Mouse (Mus musculus) heart, postnatal 0 days (tissue): ENCODE data around the gene Kcnj6. TPM values are rescaled to one million over a fixed set of nuclear protein-coding genes. Genes with fewer than 3 reads are reported as not detected.

Experiments used
- ATAC-seq: fragments of 200-750 bp; cut with Nextera tagmentation; 2 replicates; pipeline ENCODE4 v1.8.0; 2017; ENCODE audit warnings: low read depth, moderate number of reproducible peaks, moderate library complexity; ENCODE audit not compliant: insufficient read depth
- DNase-seq: peaks from one replicate; pipeline ENCODE4 v3.0.0-alpha.2; 2016; ENCODE audit warnings: low spot score
- H3K27ac ChIP-seq: fragments of 300-500 bp; sonication (generic); 2 replicates; pipeline ENCODE4 v1.5.1; 2014; ENCODE audit warnings: low read depth, mild to moderate bottlenecking
- H3K27me3 ChIP-seq: fragments of 300-500 bp; sonication (generic); 2 replicates; pipeline ENCODE4 v1.6.1; 2014; ENCODE audit warnings: low read length, mixed read lengths; ENCODE audit not compliant: control insufficient read depth, insufficient read depth
- H3K36me3 ChIP-seq: fragments of 300-500 bp; sonication (generic); replicated peaks from 2 replicates; pipeline ENCODE4 v1.6.1; 2014; ENCODE audit warnings: low read length, mixed read lengths; ENCODE audit not compliant: control insufficient read depth, insufficient read depth
- H3K4me1 ChIP-seq: fragments of 300-500 bp; sonication (generic); 2 replicates; pipeline ENCODE4 v1.6.1; 2014; ENCODE audit warnings: antibody characterized with exemption; ENCODE audit not compliant: control insufficient read depth, insufficient read depth
- H3K4me2 ChIP-seq: fragments of 300-500 bp; sonication (generic); 2 replicates; pipeline ENCODE4 v1.6.1; 2014; ENCODE audit warnings: low read depth, mild to moderate bottlenecking, low read length, moderate library complexity
- H3K4me3 ChIP-seq: fragments of 300-500 bp; sonication (generic); 2 replicates; pipeline ENCODE4 v1.5.1; 2014; ENCODE audit warnings: low read depth, low read length
- H3K9ac ChIP-seq: fragments of 300-500 bp; sonication (generic); replicated peaks from 2 replicates; pipeline ENCODE4 v1.6.1; 2014; ENCODE audit warnings: low read depth, low read length, mixed read lengths
- H3K9me3 ChIP-seq: fragments of 300-500 bp; sonication (generic); replicated peaks from 2 replicates; pipeline ENCODE4 v1.6.1; 2016; ENCODE audit warnings: low read length; ENCODE audit not compliant: control insufficient read depth
- CTCF ChIP-seq: IDR thresholded peaks from 2 replicates; pipeline ENCODE4 v1.5.1; 2016; ENCODE audit warnings: antibody characterized with exemption, control low read depth, low read depth
- EP300 ChIP-seq: IDR thresholded peaks from 2 replicates; pipeline ENCODE4 v1.6.1; 2016; ENCODE audit warnings: antibody characterized with exemption, low read depth
- WGBS: fragments of 180-500 bp; shearing (Covaris S2); extraction: QIAGEN DNeasy Blood & Tissue Kit; methylation state at CpG from one replicate; pipeline ENCODE4 v1.1.7; 2014; 5-methylcytosine and 5-hydroxymethylcytosine counted together
- polyA plus RNA-seq: library from polyadenylated mRNA; unstranded; fragments of >200 nt; fragmentation: Nextera tagmentation; extraction: Ambion mirVana; gene quantifications from 2 replicates; pipeline ENCODE4 v1.2.1, GENCODE M21; 2015
- total RNA-seq: library from RNA; depleted of rRNA; stranded (reverse); fragments of >200 nt; gene quantifications from 2 replicates; pipeline ENCODE4 v1.2.3, GENCODE M21; 2014; ENCODE audit warnings: low replicate concordance; rRNA removed

Gene Kcnj6
- total RNA-seq (not detected in 2 replicates), polyA plus RNA-seq (not detected in 2 replicates)

DNA sequence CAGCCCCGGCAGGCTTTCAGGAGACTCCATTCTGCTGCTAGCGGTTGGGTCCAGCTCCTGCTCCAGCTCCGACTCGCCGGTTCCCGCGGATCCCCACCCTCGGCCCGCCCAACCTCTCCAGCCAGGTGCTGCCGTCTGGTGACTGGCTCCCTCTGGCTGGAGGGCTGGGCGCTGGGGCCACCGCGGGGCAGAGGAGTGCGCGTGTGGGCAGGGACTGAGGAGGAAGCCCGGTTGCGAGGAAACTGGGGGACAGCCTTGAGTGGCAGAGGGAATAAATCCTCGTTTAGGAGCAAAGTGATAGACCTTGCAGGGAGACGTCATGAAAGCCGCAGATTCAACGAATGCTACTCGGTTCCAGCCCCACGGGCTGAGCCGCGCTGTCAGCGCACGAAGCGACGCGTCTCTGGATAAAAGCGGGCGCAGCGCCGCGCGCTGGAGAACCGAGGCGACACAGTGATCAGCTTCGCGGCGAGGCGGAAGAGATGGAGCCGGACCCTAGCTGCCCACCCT is at the start of gene Kcnj6:
Gene Kcnj6 (minus strand): TSS at position 362 of the 510 bp plus-strand sequence.
- no peaks in the 10 kb centered on the region for H3K36me3 ChIP-seq
- H3K9ac ChIP-seq: no peak within 1 kb of the TSS
- H3K4me2 ChIP-seq: no peak within 1 kb of the TSS
- WGBS: 1% methylated on average over 43 of the region's 43 CpGs
- no peak for DNase-seq
- no peak within 1 kb of the TSS for H3K27ac ChIP-seq
- no peaks in the 10 kb centered on the region for H3K9me3 ChIP-seq
- TF ChIP-seq CTCF: no peak
- no peak for TF ChIP-seq EP300
- no peaks in the 10 kb centered on the region for H3K4me1 ChIP-seq
- ATAC-seq: no peak
- H3K27me3 ChIP-seq: peaks cover 31% of the 10 kb centered on the region
- H3K4me3 ChIP-seq: no peak within 1 kb of the TSS

DNA sequence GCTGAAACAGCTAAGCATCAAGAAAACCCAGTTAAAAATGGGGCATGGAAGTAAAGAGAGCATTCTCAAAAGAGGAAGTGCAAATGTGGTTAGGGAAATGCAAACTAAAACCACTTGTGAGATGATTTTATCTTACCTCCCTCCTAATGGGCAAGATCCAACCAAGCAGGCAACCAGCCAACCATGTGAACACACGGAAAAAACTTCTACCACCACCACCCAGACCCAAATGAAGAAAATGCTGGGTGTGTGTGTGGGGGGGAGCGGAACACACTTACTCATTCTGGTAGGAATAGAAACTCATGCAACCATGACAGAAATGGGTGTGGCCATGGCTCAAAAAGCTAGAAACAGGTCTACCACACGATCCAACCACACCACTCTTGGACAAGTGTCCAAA is 12.4 kb upstream of the Kcnj6 start:
- Histone ChIP-seq H3K27ac (no peak overlapping the region), H3K4me3 (no peak overlapping the region), H3K9ac (no peak overlapping the region), H3K36me3 (no peaks in the 10 kb centered on the region), H3K27me3 (no peaks in the 10 kb centered on the region), H3K4me1 (no peaks in the 10 kb centered on the region), H3K4me2 (no peak overlapping the region), H3K9me3 (no peaks in the 10 kb centered on the region)
- no peak for ATAC-seq
- 80% methylated on average over 3 of the region's 3 CpGs for WGBS
- TF ChIP-seq EP300: no peak
- TF ChIP-seq CTCF: no peak
- DNase-seq: no peak

DNA sequence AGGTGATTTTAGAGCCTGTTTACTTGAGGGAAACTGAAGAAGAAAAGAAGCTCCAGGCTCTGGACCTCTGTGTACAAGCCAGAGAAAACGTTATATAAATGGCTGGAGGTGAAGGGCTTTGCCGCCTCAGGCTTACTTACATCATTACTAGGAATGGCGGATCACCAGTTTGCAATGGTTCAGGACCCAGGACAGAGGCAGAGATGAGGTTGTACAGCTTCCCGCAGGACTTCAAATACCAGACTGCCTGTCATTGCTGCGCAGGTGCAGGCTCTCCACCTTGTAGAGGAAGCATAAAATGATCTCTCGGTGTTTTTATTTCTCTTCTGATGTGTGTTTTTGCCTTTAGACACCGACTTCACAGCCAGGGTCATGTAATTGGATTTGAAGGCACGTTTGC is 7.1 kb upstream of the Kcnj6 start:
- Histone ChIP-seq H3K4me3 (no peak overlapping the region), H3K9ac (no peak overlapping the region), H3K9me3 (no peaks in the 10 kb centered on the region), H3K36me3 (no peaks in the 10 kb centered on the region), H3K4me2 (no peak overlapping the region), H3K27ac (no peak overlapping the region), H3K4me1 (no peaks in the 10 kb centered on the region), H3K27me3 (no peaks in the 10 kb centered on the region)
- ATAC-seq (no peak), DNase-seq (no peak)
- WGBS: 24% methylated on average over 8 of the region's 8 CpGs
- TF ChIP-seq EP300: no peak
- no peak for TF ChIP-seq CTCF

DNA sequence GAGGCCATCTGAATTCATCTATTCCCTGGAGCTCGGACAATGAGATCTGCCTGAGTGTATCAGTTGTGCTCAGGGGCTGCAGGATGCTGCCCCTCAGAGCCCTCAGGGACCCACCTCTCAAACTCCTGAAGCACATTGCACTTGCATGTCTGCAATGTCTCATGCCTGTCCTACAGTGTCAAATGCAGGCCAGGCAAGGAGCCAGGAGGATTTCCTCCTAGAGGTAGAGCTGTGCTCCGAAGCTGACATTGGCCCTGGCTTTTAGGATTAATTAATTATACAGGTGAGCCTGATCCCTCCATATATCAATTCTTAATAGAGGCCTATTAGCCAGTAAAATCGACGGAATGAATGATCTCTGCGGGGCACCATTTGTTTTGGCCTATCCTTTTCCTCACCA is 2.0 kb upstream of the Kcnj6 start:
- TF ChIP-seq CTCF: no peak
- no peak for TF ChIP-seq EP300
- H3K9ac ChIP-seq: no peak overlapping the region
- no peak for ATAC-seq
- no peak overlapping the region for H3K4me2 ChIP-seq
- H3K27me3 ChIP-seq: peaks cover 31% of the 10 kb centered on the region
- H3K4me1 ChIP-seq: no peaks in the 10 kb centered on the region
- no peaks in the 10 kb centered on the region for H3K36me3 ChIP-seq
- H3K27ac ChIP-seq: no peak overlapping the region
- no peak overlapping the region for H3K4me3 ChIP-seq
- no peaks in the 10 kb centered on the region for H3K9me3 ChIP-seq
- whole genome bisulfite sequencing: 58% methylated on average over 5 of the region's 5 CpGs
- DNase-seq: no peak

DNA sequence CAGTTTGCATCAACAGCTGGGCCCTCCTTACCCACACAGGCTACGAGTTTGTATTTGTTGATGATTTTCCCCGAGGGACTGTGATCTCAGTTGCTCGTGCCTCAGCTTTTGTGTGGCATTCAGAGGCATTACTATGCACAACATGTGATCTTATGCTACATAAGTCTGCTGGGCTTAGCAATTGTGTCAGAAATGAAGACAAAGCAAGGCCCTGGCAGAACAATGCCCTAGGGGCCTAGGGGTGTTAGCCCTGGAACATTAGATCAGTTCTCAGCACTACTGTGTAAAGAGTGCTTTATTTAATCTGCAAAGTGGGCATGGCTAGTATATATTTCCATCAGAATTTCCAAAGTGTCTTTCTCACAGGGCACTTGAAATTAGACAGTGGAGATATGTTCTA is 1.5 kb upstream of the Kcnj6 start:
- no peaks in the 10 kb centered on the region for H3K36me3 ChIP-seq
- no peaks in the 10 kb centered on the region for H3K9me3 ChIP-seq
- H3K4me1 ChIP-seq: no peaks in the 10 kb centered on the region
- TF ChIP-seq EP300: no peak
- TF ChIP-seq CTCF: no peak
- H3K4me3 ChIP-seq: no peak overlapping the region
- H3K27me3 ChIP-seq: peaks cover 31% of the 10 kb centered on the region
- 59% methylated on average over 3 of the region's 3 CpGs for WGBS
- no peak overlapping the region for H3K27ac ChIP-seq
- no peak for ATAC-seq
- no peak for DNase-seq
- H3K9ac ChIP-seq: no peak overlapping the region
- no peak overlapping the region for H3K4me2 ChIP-seq

DNA sequence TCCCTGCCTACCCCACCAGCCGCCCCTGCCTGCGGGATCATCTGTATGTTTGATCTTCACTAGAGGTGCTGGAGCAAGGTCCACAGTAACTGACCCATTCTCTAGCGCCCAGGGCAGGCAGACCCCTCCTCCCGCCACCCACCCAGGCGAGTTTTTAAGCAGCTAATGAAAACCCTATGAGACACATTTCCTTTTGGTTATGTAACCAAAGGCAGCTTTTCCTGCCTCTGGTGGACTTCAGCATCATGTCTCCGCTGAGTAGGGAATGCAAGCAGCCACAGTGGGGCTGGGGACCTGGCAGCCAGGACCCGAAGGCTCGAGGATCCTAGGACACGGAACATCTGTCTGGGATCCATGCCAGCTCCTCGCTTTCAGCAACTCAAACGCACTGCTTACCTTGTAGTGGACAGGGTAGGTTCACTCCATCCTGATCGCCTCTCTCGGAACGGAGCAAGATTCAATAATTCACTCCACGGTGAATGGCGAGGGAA is 665 bp downstream of the Kcnj6 start:
- TF ChIP-seq CTCF (no peak), EP300 (no peak)
- Histone ChIP-seq H3K27me3 (peaks cover 31% of the 10 kb centered on the region), H3K4me1 (no peaks in the 10 kb centered on the region), H3K9ac (no peak overlapping the region), H3K4me3 (no peak overlapping the region), H3K4me2 (no peak overlapping the region), H3K27ac (no peak overlapping the region), H3K36me3 (no peaks in the 10 kb centered on the region), H3K9me3 (no peaks in the 10 kb centered on the region)
- DNase-seq (no peak), ATAC-seq (no peak)
- 20% methylated on average over 16 of the region's 16 CpGs for WGBS
